Mouse (Mus musculus) forebrain, embryonic 15.5 days (tissue): Measurements from ENCODE around the gene Ndc1. TPM values are rescaled to one million over a fixed set of nuclear protein-coding genes. Genes with fewer than 3 reads are reported as not detected.

ENCODE experiments used
- ATAC-seq: fragments of 200-750 bp; cut with Nextera tagmentation; replicated peaks from 2 replicates; pipeline ENCODE4 v1.8.0; 2017; ENCODE audit warnings: mild to moderate bottlenecking, moderate TSS enrichment, moderate library complexity
- H3K27ac ChIP-seq: fragments of 300-500 bp; sonication (generic); replicated peaks from 2 replicates; pipeline ENCODE4 v1.5.1; 2015; ENCODE audit warnings: mild to moderate bottlenecking, inconsistent platforms
- H3K27me3 ChIP-seq: fragments of 300-500 bp; sonication (generic); 2 replicates; pipeline ENCODE4 v1.6.1; 2015; ENCODE audit warnings: inconsistent platforms
- H3K36me3 ChIP-seq: fragments of 300-500 bp; sonication (generic); 2 replicates; pipeline ENCODE4 v1.6.1; 2015; ENCODE audit warnings: mild to moderate bottlenecking, inconsistent platforms
- H3K4me1 ChIP-seq: fragments of 300-500 bp; sonication (generic); 2 replicates; pipeline ENCODE4 v1.6.1; 2015; ENCODE audit warnings: inconsistent platforms
- H3K4me2 ChIP-seq: fragments of 300-500 bp; sonication (generic); replicated peaks from 2 replicates; pipeline ENCODE4 v1.6.1; 2015; ENCODE audit warnings: mild to moderate bottlenecking, inconsistent platforms
- H3K4me3 ChIP-seq: fragments of 300-500 bp; sonication (generic); 2 replicates; pipeline ENCODE4 v1.5.1; 2015; ENCODE audit warnings: mild to moderate bottlenecking, inconsistent platforms
- H3K9ac ChIP-seq: fragments of 300-500 bp; sonication (generic); replicated peaks from 2 replicates; pipeline ENCODE4 v1.6.1; 2015; ENCODE audit warnings: mild to moderate bottlenecking, inconsistent platforms
- H3K9me3 ChIP-seq: fragments of 300-500 bp; sonication (generic); 2 replicates; pipeline ENCODE4 v1.6.1; 2016; ENCODE audit warnings: inconsistent platforms
- WGBS: fragments of 180-500 bp; shearing (Covaris S2); methylation state at CpG from one replicate; pipeline ENCODE4 v1.1.7; 2015; ENCODE audit warnings: mixed read lengths; 5-methylcytosine and 5-hydroxymethylcytosine counted together
- polyA plus RNA-seq: library from polyadenylated mRNA; unstranded; fragments of >200 nt; fragmentation: Nextera tagmentation; extraction: Ambion mirVana; gene quantifications from 2 replicates; pipeline ENCODE4 v1.2.1, GENCODE M21; 2015

Gene Ndc1
- polyA plus RNA-seq, 1 experiment from 2014 or later: 18.9 TPM

GRCm38 (mm10) chr4:107432717-107433116 lies 65.1 kb downstream of the Ndc1 start:
- no peaks in the 10 kb centered on the region for H3K36me3 ChIP-seq
- H3K9me3 ChIP-seq: no peaks in the 10 kb centered on the region
- no peak overlapping the region for H3K4me2 ChIP-seq
- H3K27me3 ChIP-seq: peaks cover 35% of the 10 kb centered on the region
- no peak overlapping the region for H3K4me3 ChIP-seq
- peaks cover 16% of the 10 kb centered on the region for H3K4me1 ChIP-seq
- no peak for ATAC-seq
- 81% methylated on average over 5 of the region's 5 CpGs for WGBS
- no peak overlapping the region for H3K27ac ChIP-seq
- no peak overlapping the region for H3K9ac ChIP-seq

DNA sequence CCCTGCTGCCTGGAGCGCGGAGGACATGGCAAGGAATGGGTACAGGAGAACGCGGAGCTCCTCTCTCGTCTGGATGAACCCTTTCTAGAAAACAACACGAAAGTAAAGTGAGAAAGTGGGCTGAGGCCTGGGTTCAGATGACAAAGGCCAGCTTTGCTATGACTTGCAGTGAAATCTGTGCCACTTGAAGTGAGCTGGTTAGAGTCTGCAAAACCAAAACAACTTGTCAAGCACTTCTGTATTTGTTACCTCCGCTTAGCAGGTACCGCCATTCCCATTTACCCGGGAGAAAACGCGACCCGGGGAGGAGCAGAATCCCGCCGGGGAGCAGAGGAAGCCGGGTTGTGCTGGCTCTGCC lies 66.4 kb downstream of the Ndc1 start:
- Histone ChIP-seq H3K27ac (no peak overlapping the region), H3K9ac (peak overlapping the region; percentile 50), H3K4me2 (peak overlapping the region; percentile 95), H3K4me1 (peaks cover 16% of the 10 kb centered on the region), H3K9me3 (no peaks in the 10 kb centered on the region), H3K27me3 (peaks cover 37% of the 10 kb centered on the region), H3K36me3 (no peaks in the 10 kb centered on the region), H3K4me3 (peak overlapping the region; percentile 71)
- no peak for ATAC-seq
- 5% methylated on average over 15 of the region's 15 CpGs for WGBS

DNA sequence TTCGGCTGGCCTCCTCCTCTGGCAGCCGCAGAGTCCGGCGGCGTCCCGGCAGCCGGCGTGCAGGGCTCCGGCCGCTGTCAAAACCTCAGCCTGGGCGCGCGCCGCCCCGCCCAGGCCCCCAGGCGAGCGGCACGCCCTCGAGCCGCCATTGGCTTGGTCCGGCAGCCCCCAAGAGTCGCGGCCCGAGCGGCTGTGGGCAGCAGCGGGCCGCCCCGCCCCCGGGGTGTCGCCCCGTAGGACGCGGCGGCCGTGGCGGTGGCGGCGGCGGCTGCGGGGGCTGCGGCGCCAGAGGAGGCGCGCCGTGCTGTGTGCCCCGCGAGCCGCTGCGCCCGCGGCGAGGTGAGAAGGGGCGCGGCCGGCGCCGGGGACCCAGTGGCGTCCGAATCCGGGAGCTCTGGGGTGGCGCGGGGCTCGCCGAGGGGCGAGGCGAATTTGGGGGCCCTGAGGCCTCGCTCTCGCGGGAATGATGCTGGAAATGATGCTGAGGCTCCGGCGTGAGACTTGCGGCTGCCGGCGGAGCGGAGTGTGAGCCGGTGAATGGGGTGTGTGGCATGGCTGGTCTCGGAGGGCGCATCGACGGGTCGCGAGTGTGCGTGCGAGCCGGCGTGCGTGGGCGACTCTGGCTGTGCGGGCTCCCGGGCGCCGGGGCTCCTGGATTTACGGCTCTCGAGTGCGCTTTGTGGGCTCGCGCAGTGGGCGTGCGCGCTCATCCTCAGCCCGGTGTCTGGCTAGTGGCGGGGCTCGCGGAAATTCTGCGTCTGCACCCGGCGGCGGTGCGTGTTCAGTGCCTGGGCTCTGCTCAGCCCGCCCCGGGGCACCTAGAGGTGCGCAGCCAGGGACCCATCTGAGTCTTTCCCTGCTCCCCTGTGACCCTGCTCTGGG lies 67.0 kb downstream of the Ndc1 start, which contains the start of gene Glis1:
Gene Glis1, plus strand, starts transcription at position 236 of the 882 bp plus-strand sequence.
- Histone ChIP-seq H3K27ac (no peak within 1 kb of the TSS), H3K36me3 (no peaks in the 10 kb centered on the region), H3K9ac (peak within 1 kb of the TSS; percentile 50), H3K4me2 (peak within 1 kb of the TSS; percentile 95), H3K4me1 (peaks cover 16% of the 10 kb centered on the region), H3K27me3 (peaks cover 37% of the 10 kb centered on the region), H3K9me3 (no peaks in the 10 kb centered on the region), H3K4me3 (peak within 1 kb of the TSS; percentile 71)
- 1% methylated on average over 111 of the region's 112 CpGs for WGBS
- peak; percentile 78 for ATAC-seq

DNA sequence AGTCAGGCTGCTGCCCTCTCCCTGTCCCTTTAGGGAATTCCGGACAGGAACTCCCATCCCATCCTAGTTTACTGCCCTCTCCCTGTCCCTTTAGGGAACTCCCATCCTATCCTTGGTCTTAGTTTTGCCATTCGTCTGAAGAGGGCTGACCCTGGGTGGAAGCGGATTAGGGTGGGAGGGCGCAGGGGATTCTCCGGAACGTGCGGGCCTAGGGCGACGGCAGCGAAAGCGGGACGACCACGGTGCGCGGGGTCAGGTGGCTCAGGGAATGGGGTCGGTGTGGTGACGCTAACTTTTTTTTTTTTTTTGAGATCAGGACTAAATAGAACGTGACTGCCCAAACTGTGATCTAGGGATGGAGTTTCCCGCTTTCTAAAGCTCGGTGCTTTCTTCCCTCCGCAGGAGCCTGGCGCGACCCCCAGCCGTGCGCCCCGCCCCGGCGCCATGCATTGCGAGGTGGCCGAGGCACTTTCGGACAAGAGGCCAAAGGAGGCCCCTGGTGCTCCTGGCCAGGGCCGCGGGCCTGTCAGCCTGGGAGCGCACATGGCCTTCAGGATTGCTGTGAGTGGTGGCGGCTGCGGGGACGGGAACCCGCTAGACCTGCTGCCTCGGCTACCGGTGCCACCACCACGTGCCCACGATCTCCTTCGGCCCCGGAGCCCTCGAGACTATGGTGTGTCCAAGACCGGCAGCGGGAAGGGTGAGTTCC lies 67.8 kb downstream of the Ndc1 start:
- 1% methylated on average over 47 of the region's 47 CpGs for WGBS
- peak overlapping the region; percentile 71 for H3K4me3 ChIP-seq
- H3K27ac ChIP-seq: no peak overlapping the region
- peaks cover 16% of the 10 kb centered on the region for H3K4me1 ChIP-seq
- H3K9ac ChIP-seq: peak overlapping the region; percentile 50
- peak overlapping the region; percentile 95 for H3K4me2 ChIP-seq
- ATAC-seq: peak; percentile 44
- no peaks in the 10 kb centered on the region for H3K9me3 ChIP-seq
- no peaks in the 10 kb centered on the region for H3K36me3 ChIP-seq
- H3K27me3 ChIP-seq: peaks cover 37% of the 10 kb centered on the region

DNA sequence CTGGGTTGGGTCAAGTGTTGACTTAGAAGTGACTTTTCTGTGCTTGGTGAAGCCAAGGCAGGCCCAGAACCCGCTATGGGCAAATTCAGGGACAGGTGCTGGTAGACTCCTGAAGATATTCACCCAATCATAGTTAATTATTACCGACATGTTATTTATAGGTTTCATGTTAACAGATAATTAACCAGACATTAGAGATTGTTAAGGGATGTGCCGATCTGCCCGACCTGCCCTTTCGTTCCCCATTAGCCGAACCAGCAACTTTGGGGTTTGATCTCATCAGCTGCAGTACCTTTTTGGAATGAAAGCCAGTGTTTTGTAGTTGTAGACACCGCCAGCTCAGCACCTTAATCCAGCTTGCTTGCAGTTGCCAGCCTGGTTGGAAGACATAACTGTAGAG lies 68.9 kb downstream of the Ndc1 start:
- no peak overlapping the region for H3K4me2 ChIP-seq
- WGBS: 90% methylated on average over 7 of the region's 7 CpGs
- H3K9ac ChIP-seq: no peak overlapping the region
- H3K9me3 ChIP-seq: no peaks in the 10 kb centered on the region
- no peak overlapping the region for H3K27ac ChIP-seq
- no peak overlapping the region for H3K4me3 ChIP-seq
- peaks cover 43% of the 10 kb centered on the region for H3K27me3 ChIP-seq
- no peak for ATAC-seq
- peaks cover 16% of the 10 kb centered on the region for H3K4me1 ChIP-seq
- H3K36me3 ChIP-seq: no peaks in the 10 kb centered on the region

- Histone ChIP-seq H3K27ac (no peak overlapping the region), H3K4me2 (no peak overlapping the region), H3K36me3 (no peaks in the 10 kb centered on the region), H3K4me1 (peaks cover 16% of the 10 kb centered on the region), H3K9ac (no peak overlapping the region), H3K4me3 (no peak overlapping the region), H3K27me3 (peaks cover 44% of the 10 kb centered on the region), H3K9me3 (no peaks in the 10 kb centered on the region)
- 92% methylated on average over 8 of the region's 8 CpGs for WGBS
- ATAC-seq: no peak
Measured at GRCm38 (mm10) chr4:107438741-107439140, 71.2 kb downstream of the Ndc1 start.

DNA sequence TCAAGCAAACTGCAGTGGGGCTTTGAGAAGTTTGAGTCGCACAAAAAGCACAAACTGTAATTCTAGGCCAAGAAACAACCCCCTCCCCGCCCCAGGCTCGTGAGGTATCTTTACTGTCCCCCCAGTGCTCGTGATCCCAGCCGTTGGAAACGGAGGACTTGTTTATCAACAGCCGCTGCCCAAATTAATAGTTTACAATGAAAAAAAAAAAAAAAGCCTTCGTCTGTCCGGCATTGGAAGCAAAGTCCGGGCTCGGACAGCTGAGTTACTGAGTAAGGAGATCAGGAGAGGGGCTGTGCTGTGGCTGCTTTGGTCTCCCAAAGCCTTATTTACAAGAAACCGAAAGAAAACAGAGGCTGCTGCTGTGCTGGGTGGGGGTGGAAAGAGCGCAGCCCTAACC lies 72.7 kb downstream of the Ndc1 start:
- Histone ChIP-seq H3K27ac (no peak overlapping the region), H3K4me1 (peaks cover 6% of the 10 kb centered on the region), H3K4me3 (no peak overlapping the region), H3K9ac (no peak overlapping the region), H3K36me3 (no peaks in the 10 kb centered on the region), H3K9me3 (no peaks in the 10 kb centered on the region), H3K4me2 (no peak overlapping the region), H3K27me3 (peaks cover 41% of the 10 kb centered on the region)
- WGBS: 19% methylated on average over 13 of the region's 13 CpGs
- ATAC-seq: no peak

GRCm38 (mm10) chr4:107442288-107442687 lies 74.7 kb downstream of the Ndc1 start:
- WGBS: 64% methylated on average over 11 of the region's 11 CpGs
- no peak for ATAC-seq

GRCm38 (mm10) chr4:107442891-107443483 lies 75.4 kb downstream of the Ndc1 start:
- H3K9ac ChIP-seq: no peak overlapping the region
- no peaks in the 10 kb centered on the region for H3K9me3 ChIP-seq
- no peak overlapping the region for H3K4me3 ChIP-seq
- H3K4me2 ChIP-seq: no peak overlapping the region
- H3K27me3 ChIP-seq: peaks cover 19% of the 10 kb centered on the region
- 41% methylated on average over 16 of the region's 16 CpGs for WGBS
- no peaks in the 10 kb centered on the region for H3K36me3 ChIP-seq
- no peak overlapping the region for H3K27ac ChIP-seq
- no peaks in the 10 kb centered on the region for H3K4me1 ChIP-seq
- no peak for ATAC-seq

More at GRCm38 (mm10) chr4:107442288-107442687, 74.7 kb downstream of the Ndc1 start:
- H3K27me3 ChIP-seq: peaks cover 25% of the 10 kb centered on the region
- no peak overlapping the region for H3K4me3 ChIP-seq
- no peak overlapping the region for H3K4me2 ChIP-seq
- no peaks in the 10 kb centered on the region for H3K4me1 ChIP-seq
- no peak overlapping the region for H3K27ac ChIP-seq
- no peaks in the 10 kb centered on the region for H3K36me3 ChIP-seq
- no peaks in the 10 kb centered on the region for H3K9me3 ChIP-seq
- H3K9ac ChIP-seq: no peak overlapping the region

DNA sequence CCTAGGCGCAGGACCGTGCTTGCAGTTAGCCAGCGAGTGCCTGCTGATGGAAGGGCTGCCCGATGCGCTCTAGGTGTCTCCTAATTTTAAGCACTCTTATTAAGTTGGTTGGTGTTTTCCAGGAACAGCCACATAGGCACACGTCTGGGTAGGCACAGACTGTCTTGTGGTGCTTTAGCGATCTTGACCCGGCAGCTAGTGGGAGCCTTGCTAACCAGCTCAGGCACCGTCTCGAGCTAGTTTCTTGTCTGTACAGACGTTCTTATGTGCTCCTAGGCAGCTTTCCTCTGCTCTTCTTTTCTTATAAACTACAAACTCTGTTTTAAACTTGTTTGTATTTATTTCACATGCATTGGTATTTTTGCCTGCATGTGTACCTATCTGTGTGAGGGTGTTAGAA lies 76.0 kb downstream of the Ndc1 start:
- Histone ChIP-seq H3K4me1 (no peaks in the 10 kb centered on the region), H3K36me3 (no peaks in the 10 kb centered on the region), H3K27ac (no peak overlapping the region), H3K4me3 (no peak overlapping the region), H3K4me2 (no peak overlapping the region), H3K9me3 (no peaks in the 10 kb centered on the region), H3K27me3 (peaks cover 19% of the 10 kb centered on the region), H3K9ac (no peak overlapping the region)
- WGBS: 53% methylated on average over 11 of the region's 11 CpGs
- no peak for ATAC-seq

- Histone ChIP-seq H3K4me3 (no peak overlapping the region), H3K27me3 (0 out of 2 replicates have a peak, but pooled peaks cover 7% of the 10 kb centered on the region), H3K4me1 (no peaks in the 10 kb centered on the region), H3K9ac (no peak overlapping the region), H3K27ac (no peak overlapping the region), H3K9me3 (no peaks in the 10 kb centered on the region), H3K4me2 (no peak overlapping the region), H3K36me3 (no peaks in the 10 kb centered on the region)
- no peak for ATAC-seq
- 89% methylated on average over 6 of the region's 6 CpGs for WGBS
Measured at GRCm38 (mm10) chr4:107448481-107448880, 80.9 kb downstream of the Ndc1 start.

DNA sequence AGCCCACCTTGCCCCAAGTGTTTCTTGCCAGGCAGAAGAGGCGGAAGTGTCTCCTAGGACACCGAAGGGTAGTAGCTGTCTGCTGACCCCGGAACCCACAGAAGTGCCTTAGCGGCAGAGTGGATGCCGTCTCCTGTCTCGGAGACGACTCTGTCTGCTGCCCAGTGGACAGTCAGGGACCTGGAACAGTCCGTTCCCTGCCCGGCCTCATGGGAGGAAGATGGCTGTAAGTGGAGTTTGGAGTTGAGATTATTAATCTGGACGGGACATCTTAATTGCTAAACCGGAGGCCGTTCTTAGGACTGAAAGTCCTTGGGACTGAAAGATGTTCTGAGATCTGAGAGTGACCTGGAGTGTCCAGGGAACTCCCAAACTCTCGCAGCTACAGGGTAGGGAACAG lies 81.9 kb downstream of the Ndc1 start:
- Histone ChIP-seq H3K4me3 (no peak overlapping the region), H3K27ac (no peak overlapping the region), H3K36me3 (no peaks in the 10 kb centered on the region), H3K27me3 (0 out of 2 replicates have a peak, but pooled peaks cover 3% of the 10 kb centered on the region), H3K9ac (no peak overlapping the region), H3K4me2 (no peak overlapping the region), H3K4me1 (no peaks in the 10 kb centered on the region), H3K9me3 (no peaks in the 10 kb centered on the region)
- ATAC-seq: no peak
- 92% methylated on average over 13 of the region's 13 CpGs for WGBS
